Mouse (Mus musculus) midbrain, embryonic 11.5 days (tissue): ENCODE measurements at regions not wholly inside any gene's neighbourhood (a gene's known extent, or its start where the extent isn't known, plus 50 kb on each side); places are given as distances from the start of the nearest gene placed in this dataset.

ENCODE experiments used
- ATAC-seq: fragments of 200-750 bp; cut with Nextera tagmentation; 2 replicates; pipeline ENCODE4 v1.8.0; 2017; ENCODE audit warnings: moderate TSS enrichment, moderate library complexity; ENCODE audit not compliant: low FRiP score
- DNase-seq: peaks from one replicate; pipeline ENCODE4 v3.0.0; 2015; ENCODE audit warnings: low spot score; ENCODE audit errors: missing footprints
- H3K27ac ChIP-seq: fragments of 300-500 bp; sonication (generic); 2 replicates; pipeline ENCODE4 v1.5.1; 2014; ENCODE audit warnings: low read depth, low read length
- H3K27me3 ChIP-seq: fragments of 300-500 bp; sonication (generic); 2 replicates; pipeline ENCODE4 v1.6.1; 2014; ENCODE audit warnings: mild to moderate bottlenecking, low read length, moderate library complexity, mixed read lengths; ENCODE audit not compliant: control insufficient read depth, insufficient read depth
- H3K36me3 ChIP-seq: fragments of 300-500 bp; sonication (generic); 2 replicates; pipeline ENCODE4 v1.6.1; 2014; ENCODE audit warnings: mild to moderate bottlenecking, low read length, moderate library complexity, mixed read lengths; ENCODE audit not compliant: control insufficient read depth, insufficient read depth
- H3K4me1 ChIP-seq: fragments of 300-500 bp; sonication (generic); 2 replicates; pipeline ENCODE4 v1.6.1; 2014; ENCODE audit warnings: low read length; ENCODE audit not compliant: control insufficient read depth, insufficient read depth
- H3K4me2 ChIP-seq: fragments of 300-500 bp; sonication (generic); 2 replicates; pipeline ENCODE4 v1.6.1; 2014; ENCODE audit warnings: mild to moderate bottlenecking, moderate library complexity
- H3K4me3 ChIP-seq: fragments of 300-500 bp; sonication (generic); 2 replicates; pipeline ENCODE4 v1.5.1; 2014; ENCODE audit warnings: low read depth, low read length
- H3K9ac ChIP-seq: fragments of 300-500 bp; sonication (generic); 2 replicates; pipeline ENCODE4 v1.6.1; 2014; ENCODE audit warnings: low read length
- H3K9me3 ChIP-seq: fragments of 300-500 bp; sonication (generic); 2 replicates; pipeline ENCODE4 v1.6.1; 2016; ENCODE audit warnings: low read length; ENCODE audit not compliant: control insufficient read depth
- WGBS: fragments of 180-500 bp; shearing (Covaris S2); extraction: QIAGEN DNeasy Blood & Tissue Kit; methylation state at CpG from one replicate; pipeline ENCODE4 v1.1.7; 2014; 5-methylcytosine and 5-hydroxymethylcytosine counted together

- Histone ChIP-seq H3K9ac (no peak overlapping the region), H3K9me3 (no peaks in the 10 kb centered on the region), H3K4me2 (no peak overlapping the region), H3K4me3 (no peak overlapping the region), H3K27ac (no peak overlapping the region), H3K36me3 (no peaks in the 10 kb centered on the region), H3K27me3 (no peaks in the 10 kb centered on the region), H3K4me1 (no peaks in the 10 kb centered on the region)
- DNase-seq: no peak
- 76% methylated on average over 1 of the region's 1 CpGs for WGBS
- ATAC-seq: no peak
These were observed 630.1 kb upstream of the 4930452B06Rik start for GRCm38 (mm10) chr14:9296145-9296544.

- H3K27me3 ChIP-seq: no peaks in the 10 kb centered on the region
- H3K27ac ChIP-seq: no peak overlapping the region
- no peaks in the 10 kb centered on the region for H3K36me3 ChIP-seq
- no peaks in the 10 kb centered on the region for H3K4me1 ChIP-seq
- no peak overlapping the region for H3K9ac ChIP-seq
- 79% methylated on average over 2 of the region's 2 CpGs for WGBS
- H3K4me2 ChIP-seq: no peak overlapping the region
- ATAC-seq (no peak), DNase-seq (no peak)
- H3K9me3 ChIP-seq: no peaks in the 10 kb centered on the region
- no peak overlapping the region for H3K4me3 ChIP-seq
These were observed 628.5 kb upstream of the 4930452B06Rik start for GRCm38 (mm10) chr14:9294555-9294954.

GRCm38 (mm10) chr14:9288103-9288502 lies 622.1 kb upstream of the 4930452B06Rik start:
- no peak overlapping the region for H3K4me2 ChIP-seq
- no peak overlapping the region for H3K27ac ChIP-seq
- no peaks in the 10 kb centered on the region for H3K36me3 ChIP-seq
- no peak for DNase-seq
- no peak for ATAC-seq
- H3K27me3 ChIP-seq: no peaks in the 10 kb centered on the region
- H3K4me1 ChIP-seq: no peaks in the 10 kb centered on the region
- WGBS: 87% methylated on average over 1 of the region's 1 CpGs
- no peak overlapping the region for H3K9ac ChIP-seq
- no peaks in the 10 kb centered on the region for H3K9me3 ChIP-seq
- H3K4me3 ChIP-seq: no peak overlapping the region

- Histone ChIP-seq H3K27me3 (no peaks in the 10 kb centered on the region), H3K27ac (no peak overlapping the region), H3K4me3 (no peak overlapping the region), H3K9me3 (no peaks in the 10 kb centered on the region), H3K36me3 (no peaks in the 10 kb centered on the region), H3K9ac (no peak overlapping the region), H3K4me2 (no peak overlapping the region), H3K4me1 (no peaks in the 10 kb centered on the region)
- ATAC-seq (0 out of 2 replicates have a peak, but pooled peaks have one; percentile 44), DNase-seq (no peak)
- 83% methylated on average over 7 of the region's 7 CpGs for WGBS
These were observed 619.6 kb upstream of the 4930452B06Rik start for GRCm38 (mm10) chr14:9285606-9286002.

GRCm38 (mm10) chr14:9284976-9285605 lies 619.1 kb upstream of the 4930452B06Rik start:
- H3K27ac ChIP-seq: no peak overlapping the region
- ATAC-seq (peak; percentile 22; the same call in 1 of the 2 replicates), DNase-seq (no peak)
- no peaks in the 10 kb centered on the region for H3K36me3 ChIP-seq
- H3K27me3 ChIP-seq: no peaks in the 10 kb centered on the region
- H3K9me3 ChIP-seq: no peaks in the 10 kb centered on the region
- no peak overlapping the region for H3K9ac ChIP-seq
- no peak overlapping the region for H3K4me2 ChIP-seq
- H3K4me3 ChIP-seq: no peak overlapping the region
- H3K4me1 ChIP-seq: no peaks in the 10 kb centered on the region
- WGBS: 85% methylated on average over 2 of the region's 2 CpGs

- no peak overlapping the region for H3K9ac ChIP-seq
- H3K4me2 ChIP-seq: no peak overlapping the region
- no peak overlapping the region for H3K4me3 ChIP-seq
- no peaks in the 10 kb centered on the region for H3K9me3 ChIP-seq
- DNase-seq: no peak
- H3K36me3 ChIP-seq: no peaks in the 10 kb centered on the region
- no peak overlapping the region for H3K27ac ChIP-seq
- no peak for ATAC-seq
- 78% methylated on average over 14 of the region's 14 CpGs for WGBS
- no peaks in the 10 kb centered on the region for H3K4me1 ChIP-seq
- no peaks in the 10 kb centered on the region for H3K27me3 ChIP-seq
These were observed 601.4 kb upstream of the 4930452B06Rik start for GRCm38 (mm10) chr14:9267282-9268091.

GRCm38 (mm10) chr14:9252017-9252416 lies 586.0 kb upstream of the 4930452B06Rik start:
- WGBS: 86% methylated on average over 1 of the region's 1 CpGs
- H3K36me3 ChIP-seq: no peaks in the 10 kb centered on the region
- no peak overlapping the region for H3K27ac ChIP-seq
- H3K27me3 ChIP-seq: no peaks in the 10 kb centered on the region
- no peak overlapping the region for H3K4me2 ChIP-seq
- ATAC-seq: no peak
- H3K4me1 ChIP-seq: no peaks in the 10 kb centered on the region
- H3K9ac ChIP-seq: no peak overlapping the region
- H3K4me3 ChIP-seq: no peak overlapping the region
- no peak for DNase-seq
- no peaks in the 10 kb centered on the region for H3K9me3 ChIP-seq

- Histone ChIP-seq H3K27me3 (no peaks in the 10 kb centered on the region), H3K36me3 (no peaks in the 10 kb centered on the region), H3K4me2 (no peak overlapping the region), H3K4me3 (no peak overlapping the region), H3K9me3 (no peaks in the 10 kb centered on the region), H3K9ac (no peak overlapping the region), H3K27ac (no peak overlapping the region), H3K4me1 (no peaks in the 10 kb centered on the region)
- WGBS: 63% methylated on average over 1 of the region's 1 CpGs
- ATAC-seq: no peak
- DNase-seq: no peak
These were observed 579.2 kb upstream of the 4930452B06Rik start for GRCm38 (mm10) chr14:9245266-9245665.

GRCm38 (mm10) chr14:9243336-9243735 lies 577.3 kb upstream of the 4930452B06Rik start:
- Histone ChIP-seq H3K9ac (no peak overlapping the region), H3K4me2 (no peak overlapping the region), H3K4me1 (no peaks in the 10 kb centered on the region), H3K36me3 (no peaks in the 10 kb centered on the region), H3K27me3 (no peaks in the 10 kb centered on the region), H3K4me3 (no peak overlapping the region), H3K27ac (no peak overlapping the region), H3K9me3 (no peaks in the 10 kb centered on the region)
- no peak for ATAC-seq
- DNase-seq: no peak
